Mouse (Mus musculus): ENCODE data around the gene Zic4.

Gene Zic4

GRCm38 (mm10) chr9:91379300-91379635, 17.1 kb downstream of the Zic4 start:
- no peak for DNase-seq (ENCODE audit: low spot score in 2 of 2)

- DNase-seq (ENCODE audit: low spot score in 2 of 2), result no peak
These were observed 17.7 kb downstream of the Zic4 start for GRCm38 (mm10) chr9:91379781-91380457.

GRCm38 (mm10) chr9:91380458-91380914, 18.3 kb downstream of the Zic4 start:
- no peak for DNase-seq (ENCODE audit: low spot score in 2 of 2)

- DNase-seq (ENCODE audit: low spot score in 2 of 2), result no peak
These were observed 19.3 kb downstream of the Zic4 start for GRCm38 (mm10) chr9:91381284-91382110.

GRCm38 (mm10) chr9:91382111-91382379, 19.8 kb downstream of the Zic4 start:
- DNase-seq (ENCODE audit: low spot score in 2 of 2), result no peak

- no peak for DNase-seq (ENCODE audit: low spot score in 2 of 2)
These were observed 20.4 kb downstream of the Zic4 start for GRCm38 (mm10) chr9:91382471-91383255.

GRCm38 (mm10) chr9:91383441-91384135, 21.4 kb downstream of the Zic4 start:
- DNase-seq (ENCODE audit: low spot score in 2 of 2), result no peak

GRCm38 (mm10) chr9:91384136-91384500, 21.9 kb downstream of the Zic4 start:
- DNase-seq (ENCODE audit: low spot score in 2 of 2), result no peak

GRCm38 (mm10) chr9:91384693-91385560, 22.7 kb downstream of the Zic4 start:
- no peak for DNase-seq (ENCODE audit: low spot score in 2 of 2)

GRCm38 (mm10) chr9:91385561-91386430, 23.6 kb downstream of the Zic4 start:
- DNase-seq (ENCODE audit: low spot score in 2 of 2), result no peak

- no peak for DNase-seq (ENCODE audit: low spot score in 2 of 2)
These were observed 24.3 kb downstream of the Zic4 start for GRCm38 (mm10) chr9:91386502-91386890.

GRCm38 (mm10) chr9:91386891-91387739, 24.9 kb downstream of the Zic4 start:
- no peak for DNase-seq (ENCODE audit: low spot score in 2 of 2)

- DNase-seq (ENCODE audit: low spot score in 2 of 2), result no peak
These were observed 25.5 kb downstream of the Zic4 start for GRCm38 (mm10) chr9:91387740-91388080.

- DNase-seq (ENCODE audit: low spot score in 2 of 2), result no peak
These were observed 26.0 kb downstream of the Zic4 start for GRCm38 (mm10) chr9:91388173-91388572.

- no peak for DNase-seq (ENCODE audit: low spot score in 2 of 2)
These were observed 31.3 kb downstream of the Zic4 start for GRCm38 (mm10) chr9:91393376-91394068.

- no peak for DNase-seq (ENCODE audit: low spot score in 2 of 2)
These were observed 32.0 kb downstream of the Zic4 start for GRCm38 (mm10) chr9:91394211-91394646.

- DNase-seq (ENCODE audit: low spot score in 2 of 2), result no peak
These were observed 33.0 kb downstream of the Zic4 start for GRCm38 (mm10) chr9:91395066-91395772.

GRCm38 (mm10) chr9:91399976-91400375, 37.8 kb downstream of the Zic4 start:
- DNase-seq (ENCODE audit: low spot score in 2 of 2), result no peak

Data from spleen, postnatal 14 days (tissue).